Mouse (Mus musculus) thymus, postnatal 0 days (tissue): ENCODE results near the gene Vti1a. TPM values are rescaled to one million over a fixed set of nuclear protein-coding genes. Genes with fewer than 3 reads are reported as not detected.

ENCODE experiments used
- DNase-seq: peaks from one replicate; pipeline ENCODE4 v3.0.0-alpha.2; 2015; ENCODE audit warnings: low spot score
- polyA plus RNA-seq: library from polyadenylated mRNA; unstranded; fragments of >200 nt; fragmentation: Nextera tagmentation; extraction: Ambion mirVana; gene quantifications from 2 replicates; pipeline ENCODE4 v1.2.1, GENCODE M21; 2015

Gene Vti1a
- polyA plus RNA-seq, 1 experiment from 2014 or later, result 29.1 TPM

- no peak for DNase-seq
Measured at GRCm38 (mm10) chr19:55378884-55379283, 62.8 kb downstream of the Vti1a start.

GRCm38 (mm10) chr19:55380764-55381163 is 64.7 kb downstream of the Vti1a start:
- DNase-seq, result no peak

- no peak for DNase-seq
Measured at GRCm38 (mm10) chr19:55381343-55381742, 65.2 kb downstream of the Vti1a start.

GRCm38 (mm10) chr19:55382745-55383144 is 66.7 kb downstream of the Vti1a start:
- no peak for DNase-seq

- DNase-seq, result no peak
Measured at GRCm38 (mm10) chr19:55384634-55385033, 68.5 kb downstream of the Vti1a start.

- no peak for DNase-seq
Measured at GRCm38 (mm10) chr19:55389019-55389418, 72.9 kb downstream of the Vti1a start.

- DNase-seq, result no peak
Measured at GRCm38 (mm10) chr19:55390323-55390722, 74.2 kb downstream of the Vti1a start.

GRCm38 (mm10) chr19:55401638-55402037 is 85.5 kb downstream of the Vti1a start:
- no peak for DNase-seq

- peak; percentile 88 for DNase-seq
Measured at GRCm38 (mm10) chr19:55408486-55408885, 92.4 kb downstream of the Vti1a start.

- DNase-seq, result no peak
Measured at GRCm38 (mm10) chr19:55411415-55411814, 95.3 kb downstream of the Vti1a start.

- no peak for DNase-seq
Measured at GRCm38 (mm10) chr19:55411894-55412293, 95.8 kb downstream of the Vti1a start.

- peak; percentile 66 for DNase-seq
Measured at GRCm38 (mm10) chr19:55414050-55414449, 98.0 kb downstream of the Vti1a start.

GRCm38 (mm10) chr19:55418756-55419155 is 102.7 kb downstream of the Vti1a start:
- no peak for DNase-seq

GRCm38 (mm10) chr19:55419961-55420360 is 103.9 kb downstream of the Vti1a start:
- no peak for DNase-seq

- DNase-seq, result no peak
Measured at GRCm38 (mm10) chr19:55421816-55422215, 105.7 kb downstream of the Vti1a start.

- DNase-seq, result no peak
Measured at GRCm38 (mm10) chr19:55422311-55423064, 106.4 kb downstream of the Vti1a start.

GRCm38 (mm10) chr19:55423065-55423716 is 107.1 kb downstream of the Vti1a start:
- DNase-seq, result no peak

GRCm38 (mm10) chr19:55423952-55424351 is 107.9 kb downstream of the Vti1a start:
- no peak for DNase-seq

- no peak for DNase-seq
Measured at GRCm38 (mm10) chr19:55424507-55424906, 108.4 kb downstream of the Vti1a start.

- DNase-seq, result no peak
Measured at GRCm38 (mm10) chr19:55440306-55440705, 124.2 kb downstream of the Vti1a start.

GRCm38 (mm10) chr19:55443618-55444017 is 127.5 kb downstream of the Vti1a start:
- no peak for DNase-seq

- DNase-seq, result no peak
Measured at GRCm38 (mm10) chr19:55449084-55449483, 133.0 kb downstream of the Vti1a start.

GRCm38 (mm10) chr19:55449506-55449905 is 133.4 kb downstream of the Vti1a start:
- no peak for DNase-seq
